Mouse (Mus musculus): Measurements from ENCODE around the gene Map7d1. TPM values are rescaled to one million over a fixed set of nuclear protein-coding genes. Genes with fewer than 3 reads are reported as not detected.
A peak's percentile ranks its signal among the peaks of the same experiment; 100 is the strongest.

The Map7d1 gene
- polyA plus RNA-seq, 1 experiment, result 283 TPM

GRCm38 (mm10) chr4:126203336-126203895 lies 52.7 kb downstream of the Map7d1 start:
- Histone ChIP-seq H3K4me3 (replicated peaks; ENCODE audit: insufficient read depth, low read depth, low read length) (no peak overlapping the region), H3K27me3 (ENCODE audit: control insufficient read depth, insufficient read depth, low read length) (no peaks in the 10 kb centered on the region), H3K27ac (ENCODE audit: insufficient read depth, low read length) (peak overlapping the region; percentile 89; the same call in 1 of the 2 replicates), H3K4me1 (ENCODE audit: control insufficient read depth, insufficient read depth, low read length) (peaks cover 3% of the 10 kb centered on the region)
- TF ChIP-seq CTCF (IDR thresholded peaks at IDR 0.05; ENCODE audit: borderline replicate concordance, insufficient read depth, low read depth, low read length) (no peak), POLR2A (IDR thresholded peaks at IDR 0.05; ENCODE audit: borderline replicate concordance, insufficient read depth, low read length) (no peak)
- DNase-seq, result no peak
- WGBS, result 67% methylated on average over 10 of the region's 10 CpGs

- under 1% methylated on average over 73 of the region's 75 CpGs for WGBS
- H3K27ac ChIP-seq (ENCODE audit: insufficient read depth, low read length), result peak within 1 kb of the TSS; percentile 89
- peaks cover 3% of the 10 kb centered on the region for H3K4me1 ChIP-seq (ENCODE audit: control insufficient read depth, insufficient read depth, low read length)
- peak; percentile 75; the same call in 1 of the 2 replicates for TF ChIP-seq POLR2A (IDR thresholded peaks at IDR 0.05; ENCODE audit: borderline replicate concordance, insufficient read depth, low read length)
- TF ChIP-seq CTCF (IDR thresholded peaks at IDR 0.05; ENCODE audit: borderline replicate concordance, insufficient read depth, low read depth, low read length), result no peak
- H3K27me3 ChIP-seq (ENCODE audit: control insufficient read depth, insufficient read depth, low read length), result no peaks in the 10 kb centered on the region
- H3K4me3 ChIP-seq (replicated peaks; ENCODE audit: insufficient read depth, low read depth, low read length), result peak within 1 kb of the TSS; percentile 84
- peak; percentile 99 to 100 for DNase-seq
These were observed 53.6 kb downstream of the Map7d1 start, which contains the start of gene Thrap3 for GRCm38 (mm10) chr4:126202303-126203181. Gene Thrap3, minus strand, starts transcription at chr4:126202760.

- no peak overlapping the region for H3K27ac ChIP-seq (ENCODE audit: insufficient read depth, low read length)
- DNase-seq, result peak; percentile 35 to 36
- under 1% methylated on average over 28 of the region's 28 CpGs for WGBS
These were observed 54.4 kb downstream of the Map7d1 start for GRCm38 (mm10) chr4:126201514-126202302.

GRCm38 (mm10) chr4:126200656-126201055 lies 55.5 kb downstream of the Map7d1 start:
- H3K4me1 ChIP-seq (ENCODE audit: control insufficient read depth, insufficient read depth, low read length), result peaks cover 3% of the 10 kb centered on the region
- no peak for DNase-seq
- no peaks in the 10 kb centered on the region for H3K27me3 ChIP-seq (ENCODE audit: control insufficient read depth, insufficient read depth, low read length)
- H3K27ac ChIP-seq (ENCODE audit: insufficient read depth, low read length), result no peak overlapping the region
- WGBS, result 18% methylated on average over 2 of the region's 2 CpGs
- H3K4me3 ChIP-seq (replicated peaks; ENCODE audit: insufficient read depth, low read depth, low read length), result peak overlapping the region; percentile 25
- TF ChIP-seq POLR2A (IDR thresholded peaks at IDR 0.05; ENCODE audit: borderline replicate concordance, insufficient read depth, low read length) (no peak), CTCF (IDR thresholded peaks at IDR 0.05; ENCODE audit: borderline replicate concordance, insufficient read depth, low read depth, low read length) (no peak)

More at GRCm38 (mm10) chr4:126201514-126202302, 54.4 kb downstream of the Map7d1 start:
- Histone ChIP-seq H3K27me3 (ENCODE audit: control insufficient read depth, insufficient read depth, low read length) (no peaks in the 10 kb centered on the region), H3K4me3 (replicated peaks; ENCODE audit: insufficient read depth, low read depth, low read length) (peak overlapping the region; percentile 84), H3K4me1 (ENCODE audit: control insufficient read depth, insufficient read depth, low read length) (peaks cover 3% of the 10 kb centered on the region)
- TF ChIP-seq CTCF (IDR thresholded peaks at IDR 0.05; ENCODE audit: borderline replicate concordance, insufficient read depth, low read depth, low read length), result no peak
- no peak for TF ChIP-seq POLR2A (IDR thresholded peaks at IDR 0.05; ENCODE audit: borderline replicate concordance, insufficient read depth, low read length)

- no peak for TF ChIP-seq CTCF (IDR thresholded peaks at IDR 0.05; ENCODE audit: borderline replicate concordance, insufficient read depth, low read depth, low read length)
- no peak for TF ChIP-seq POLR2A (IDR thresholded peaks at IDR 0.05; ENCODE audit: borderline replicate concordance, insufficient read depth, low read length)
- Histone ChIP-seq H3K27ac (ENCODE audit: insufficient read depth, low read length) (no peak overlapping the region), H3K27me3 (ENCODE audit: control insufficient read depth, insufficient read depth, low read length) (no peaks in the 10 kb centered on the region), H3K4me1 (ENCODE audit: control insufficient read depth, insufficient read depth, low read length) (peaks cover 3% of the 10 kb centered on the region), H3K4me3 (replicated peaks; ENCODE audit: insufficient read depth, low read depth, low read length) (no peak overlapping the region)
- WGBS, result 0% methylated on average over 1 of the region's 1 CpGs
- DNase-seq, result no peak
These were observed 56.1 kb downstream of the Map7d1 start for GRCm38 (mm10) chr4:126200036-126200435.

GRCm38 (mm10) chr4:126199556-126199955 lies 56.6 kb downstream of the Map7d1 start:
- DNase-seq, result no peak
- no peak overlapping the region for H3K4me3 ChIP-seq (replicated peaks; ENCODE audit: insufficient read depth, low read depth, low read length)
- no peak overlapping the region for H3K27ac ChIP-seq (ENCODE audit: insufficient read depth, low read length)
- TF ChIP-seq POLR2A (IDR thresholded peaks at IDR 0.05; ENCODE audit: borderline replicate concordance, insufficient read depth, low read length) (no peak), CTCF (IDR thresholded peaks at IDR 0.05; ENCODE audit: borderline replicate concordance, insufficient read depth, low read depth, low read length) (no peak)
- WGBS, result 22% methylated on average over 6 of the region's 6 CpGs
- no peaks in the 10 kb centered on the region for H3K27me3 ChIP-seq (ENCODE audit: control insufficient read depth, insufficient read depth, low read length)
- H3K4me1 ChIP-seq (ENCODE audit: control insufficient read depth, insufficient read depth, low read length), result peaks cover 3% of the 10 kb centered on the region

- Histone ChIP-seq H3K27me3 (ENCODE audit: control insufficient read depth, insufficient read depth, low read length) (no peaks in the 10 kb centered on the region), H3K4me1 (ENCODE audit: control insufficient read depth, insufficient read depth, low read length) (peaks cover 3% of the 10 kb centered on the region), H3K27ac (ENCODE audit: insufficient read depth, low read length) (no peak overlapping the region), H3K4me3 (replicated peaks; ENCODE audit: insufficient read depth, low read depth, low read length) (no peak overlapping the region)
- no peak for DNase-seq
- 30% methylated on average over 3 of the region's 3 CpGs for WGBS
- TF ChIP-seq POLR2A (IDR thresholded peaks at IDR 0.05; ENCODE audit: borderline replicate concordance, insufficient read depth, low read length) (no peak), CTCF (IDR thresholded peaks at IDR 0.05; ENCODE audit: borderline replicate concordance, insufficient read depth, low read depth, low read length) (no peak)
These were observed 58.7 kb downstream of the Map7d1 start for GRCm38 (mm10) chr4:126197485-126197884.

Measured in cerebellum, adult 2 months (tissue).